Mouse (Mus musculus) limb, embryonic 14.5 days (tissue): ENCODE measurements around the gene Isx. TPM values are rescaled to one million over a fixed set of nuclear protein-coding genes. Genes with fewer than 3 reads are reported as not detected.

Experiments
- ATAC-seq: fragments of 200-750 bp; cut with Nextera tagmentation; 2 replicates; pipeline ENCODE4 v1.8.0; 2017; ENCODE audit warnings: low read depth, moderate number of reproducible peaks, moderate TSS enrichment; ENCODE audit not compliant: low FRiP score
- DNase-seq: peaks from one replicate; pipeline ENCODE4 v3.0.0-alpha.2; 2015; ENCODE audit warnings: low spot score
- H3K27ac ChIP-seq: fragments of 300-500 bp; sonication (generic); replicated peaks from 2 replicates; pipeline ENCODE4 v1.5.1; 2014; ENCODE audit warnings: low read depth, mild to moderate bottlenecking, low read length, moderate library complexity, mixed read lengths
- H3K27me3 ChIP-seq: fragments of 300-500 bp; sonication (generic); 2 replicates; pipeline ENCODE4 v1.6.1; 2014; ENCODE audit warnings: low read length, mixed read lengths; ENCODE audit not compliant: control insufficient read depth, insufficient read depth
- H3K36me3 ChIP-seq: fragments of 300-500 bp; sonication (generic); 2 replicates; pipeline ENCODE4 v1.6.1; 2014; ENCODE audit warnings: mild to moderate bottlenecking, low read length, moderate library complexity, mixed read lengths; ENCODE audit not compliant: control insufficient read depth, insufficient read depth
- H3K4me1 ChIP-seq: fragments of 300-500 bp; sonication (generic); 2 replicates; pipeline ENCODE4 v1.6.1; 2014; ENCODE audit warnings: antibody characterized with exemption, low read length, mixed read lengths; ENCODE audit not compliant: control insufficient read depth, insufficient read depth
- H3K4me2 ChIP-seq: fragments of 300-500 bp; sonication (generic); replicated peaks from 2 replicates; pipeline ENCODE4 v1.6.1; 2014; ENCODE audit warnings: low read depth, mild to moderate bottlenecking, low read length, moderate library complexity; ENCODE audit not compliant: severe bottlenecking
- H3K4me3 ChIP-seq: fragments of 300-500 bp; sonication (generic); replicated peaks from 2 replicates; pipeline ENCODE4 v1.5.1; 2014; ENCODE audit warnings: low read length
- H3K9ac ChIP-seq: fragments of 300-500 bp; sonication (generic); 2 replicates; pipeline ENCODE4 v1.6.1; 2014; ENCODE audit warnings: mild to moderate bottlenecking, low read depth, low read length, moderate library complexity; ENCODE audit not compliant: severe bottlenecking
- H3K9me3 ChIP-seq: fragments of 300-500 bp; sonication (generic); 2 replicates; pipeline ENCODE4 v1.6.1; 2016; ENCODE audit warnings: low read length; ENCODE audit not compliant: control insufficient read depth
- POLR2A ChIP-seq: fragments of 200-500 bp; IDR thresholded peaks from 2 replicates; pipeline ENCODE4 v1.8.0; 2012; ENCODE audit warnings: inconsistent platforms, mild to moderate bottlenecking, moderate library complexity, borderline replicate concordance; ENCODE audit not compliant: insufficient read depth, insufficient read length; ENCODE audit errors: extremely low read depth
- WGBS: fragments of 180-500 bp; shearing (Covaris S2); extraction: QIAGEN DNeasy Blood & Tissue Kit; methylation state at CpG from one replicate; pipeline ENCODE4 v1.1.7; 2014; 5-methylcytosine and 5-hydroxymethylcytosine counted together
- polyA plus RNA-seq, 2 experiments: library from polyadenylated mRNA; depleted of rRNA in 1 of 2; stranded (reverse) in 1 of 2; unstranded in 1 of 2; fragments of >200 nt; fragmentation: Nextera tagmentation in 1 of 2; extraction: Ambion mirVana in 1 of 2; gene quantifications; 2 replicates each; pipeline versions ENCODE4 v1.2.1 to v1.2.3; 2012 to 2014

Isx gene
- polyA plus RNA-seq, 2 experiments, result 0.18 TPM; not detected in 1

DNA sequence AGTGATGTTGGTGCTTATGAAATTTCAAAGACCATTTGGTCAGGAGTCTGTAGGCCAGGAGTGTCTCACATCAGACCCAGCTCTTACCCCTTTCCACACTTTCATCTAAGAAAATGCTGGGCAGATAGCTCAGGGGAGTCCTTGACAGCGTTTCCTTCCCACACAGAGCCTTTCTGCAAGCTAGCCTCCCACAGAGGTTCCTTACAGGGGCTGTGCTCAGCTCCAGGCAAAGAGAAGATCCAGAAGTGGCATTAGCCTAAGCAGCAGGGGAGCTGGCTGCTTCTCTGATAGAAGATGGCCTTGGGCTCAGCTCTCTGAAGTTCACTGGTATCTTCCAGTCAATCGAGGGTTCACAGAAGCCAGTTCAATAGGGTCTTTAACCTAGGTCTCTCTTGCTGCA is 1.6 kb downstream of the Isx start:
- Histone ChIP-seq H3K27me3 (no peaks in the 10 kb centered on the region), H3K4me1 (peaks cover 8% of the 10 kb centered on the region; the same call in 1 of the 2 replicates), H3K4me3 (no peak overlapping the region), H3K27ac (no peak overlapping the region), H3K9me3 (no peaks in the 10 kb centered on the region), H3K4me2 (no peak overlapping the region), H3K36me3 (no peaks in the 10 kb centered on the region), H3K9ac (no peak overlapping the region)
- WGBS, result 78% methylated on average over 2 of the region's 2 CpGs
- DNase-seq (no peak), ATAC-seq (no peak)
- TF ChIP-seq POLR2A, result no peak

GRCm38 (mm10) chr8:74878637-74879036 is 5.7 kb downstream of the Isx start:
- 87% methylated on average over 3 of the region's 3 CpGs for WGBS
- H3K9ac ChIP-seq, result no peak overlapping the region
- H3K27me3 ChIP-seq, result no peaks in the 10 kb centered on the region
- ATAC-seq (no peak), DNase-seq (no peak)
- H3K4me3 ChIP-seq, result no peak overlapping the region
- no peak overlapping the region for H3K27ac ChIP-seq
- no peaks in the 10 kb centered on the region for H3K4me1 ChIP-seq
- H3K9me3 ChIP-seq, result no peaks in the 10 kb centered on the region
- TF ChIP-seq POLR2A, result no peak
- no peaks in the 10 kb centered on the region for H3K36me3 ChIP-seq
- H3K4me2 ChIP-seq, result no peak overlapping the region

DNA sequence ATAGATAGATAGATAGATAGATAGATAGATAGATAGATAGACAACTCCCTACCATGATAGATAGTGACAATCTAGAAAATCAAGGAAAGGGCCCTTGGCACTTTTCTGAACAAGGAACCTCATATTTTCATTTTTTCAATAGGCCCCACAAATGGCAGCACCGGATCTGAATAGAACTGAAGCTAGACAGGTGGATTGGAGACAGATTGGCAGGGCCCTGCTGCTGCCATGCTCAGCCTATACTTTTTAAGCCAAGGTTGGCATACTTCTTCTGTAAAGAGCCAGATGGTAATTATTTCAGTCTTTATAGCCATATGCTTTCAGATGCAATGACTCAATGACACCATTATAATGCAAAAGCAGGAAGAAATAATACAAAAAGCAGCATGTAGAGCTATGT is 15.8 kb downstream of the Isx start:
- no peaks in the 10 kb centered on the region for H3K4me1 ChIP-seq
- no peaks in the 10 kb centered on the region for H3K9me3 ChIP-seq
- DNase-seq, result no peak
- H3K36me3 ChIP-seq, result no peaks in the 10 kb centered on the region
- WGBS, result 93% methylated on average over 1 of the region's 1 CpGs
- H3K4me3 ChIP-seq, result no peak overlapping the region
- no peaks in the 10 kb centered on the region for H3K27me3 ChIP-seq
- no peak overlapping the region for H3K9ac ChIP-seq
- no peak for TF ChIP-seq POLR2A
- no peak for ATAC-seq
- H3K27ac ChIP-seq, result no peak overlapping the region
- no peak overlapping the region for H3K4me2 ChIP-seq

GRCm38 (mm10) chr8:74891030-74891429 is 18.1 kb downstream of the Isx start:
- WGBS, result 62% methylated on average over 5 of the region's 5 CpGs
- ATAC-seq (no peak), DNase-seq (no peak)
- Histone ChIP-seq H3K9ac (no peak overlapping the region), H3K27ac (no peak overlapping the region), H3K4me1 (no peaks in the 10 kb centered on the region), H3K4me2 (no peak overlapping the region), H3K9me3 (no peaks in the 10 kb centered on the region), H3K27me3 (no peaks in the 10 kb centered on the region), H3K4me3 (no peak overlapping the region), H3K36me3 (no peaks in the 10 kb centered on the region)
- TF ChIP-seq POLR2A, result no peak

DNA sequence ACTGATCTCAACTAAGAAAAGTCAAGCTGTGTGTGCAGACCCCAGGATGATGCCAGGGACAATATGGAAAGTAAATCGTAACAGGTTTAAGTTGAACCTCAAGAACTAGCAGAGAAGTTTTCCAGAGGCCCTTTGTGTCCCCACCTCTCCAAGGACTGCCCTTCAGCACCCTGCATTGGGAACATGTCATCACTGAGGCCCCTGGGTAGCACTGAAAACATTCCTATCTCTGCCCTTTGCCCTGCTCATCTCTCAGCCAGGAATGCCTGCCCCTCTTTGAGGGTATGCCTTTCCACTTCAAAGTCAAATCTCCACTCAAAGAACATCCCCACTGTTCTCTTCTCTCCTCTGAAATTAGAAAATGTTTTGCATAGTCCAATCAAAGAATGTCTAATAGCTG is 23.3 kb downstream of the Isx start:
- ATAC-seq (no peak), DNase-seq (no peak)
- Histone ChIP-seq H3K9me3 (no peaks in the 10 kb centered on the region), H3K4me1 (no peaks in the 10 kb centered on the region), H3K27ac (no peak overlapping the region), H3K36me3 (no peaks in the 10 kb centered on the region), H3K4me2 (no peak overlapping the region), H3K4me3 (no peak overlapping the region), H3K27me3 (no peaks in the 10 kb centered on the region), H3K9ac (no peak overlapping the region)
- TF ChIP-seq POLR2A, result no peak
- 85% methylated on average over 1 of the region's 1 CpGs for WGBS

DNA sequence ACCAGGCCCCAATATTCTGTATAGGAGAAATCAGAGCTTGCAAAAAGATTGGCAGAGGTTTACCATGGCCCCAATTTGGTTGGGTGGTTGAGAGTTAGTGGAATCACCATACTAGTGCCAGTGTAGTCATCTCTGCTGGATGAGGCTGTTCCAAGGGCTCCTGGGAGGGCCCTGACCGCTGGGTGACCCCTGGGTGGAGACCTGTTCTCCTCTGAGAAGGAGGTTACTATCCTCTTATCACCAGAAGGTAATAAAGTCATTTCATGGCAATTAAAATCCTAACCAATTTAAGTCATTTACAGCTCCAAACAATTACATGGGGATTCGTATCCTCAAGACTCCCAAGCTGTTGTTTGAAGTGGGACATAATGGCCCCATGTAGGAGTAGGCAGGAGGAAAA is 24.3 kb downstream of the Isx start:
- Histone ChIP-seq H3K4me3 (no peak overlapping the region), H3K27ac (no peak overlapping the region), H3K36me3 (no peaks in the 10 kb centered on the region), H3K4me1 (no peaks in the 10 kb centered on the region), H3K27me3 (no peaks in the 10 kb centered on the region), H3K9ac (no peak overlapping the region), H3K9me3 (no peaks in the 10 kb centered on the region), H3K4me2 (no peak overlapping the region)
- no peak for TF ChIP-seq POLR2A
- DNase-seq (no peak), ATAC-seq (no peak)
- WGBS, result 14% methylated on average over 2 of the region's 2 CpGs
